Mouse (Mus musculus): ENCODE measurements around the gene Ccdc88b. TPM values are rescaled to one million over a fixed set of nuclear protein-coding genes. Genes with fewer than 3 reads are reported as not detected.

Ccdc88b gene
- polyA plus RNA-seq (2012; rRNA removed) (1.5 and 2.3 TPM in 2 replicates), polyA plus RNA-seq (2014; fragmentation: Nextera tagmentation; extraction: Ambion mirVana) (0.76 and 1.1 TPM in 2 replicates)

DNA sequence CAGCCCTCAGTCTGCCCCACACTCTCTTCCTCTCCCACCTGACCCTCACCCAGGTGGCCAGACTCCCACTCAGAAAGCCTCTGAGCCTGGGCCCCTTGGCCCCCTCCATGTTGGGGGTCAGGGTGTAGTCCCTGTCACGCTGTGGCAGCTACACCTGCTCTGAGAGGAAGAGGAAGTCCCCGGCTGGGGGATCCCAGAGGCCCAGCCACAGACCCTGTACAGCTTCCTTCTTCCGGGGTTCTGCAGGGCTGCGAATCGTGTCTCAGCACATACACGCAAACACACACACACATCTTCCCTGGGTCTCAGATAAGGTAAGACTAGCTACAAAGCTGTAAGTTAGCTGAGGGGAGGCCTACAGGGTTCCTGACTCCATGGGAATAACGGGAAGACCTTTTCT, at the start of gene Ccdc88b:
TSS of gene Ccdc88b (minus strand) at position 181 of the 400 bp plus-strand sequence.
- no peak for TF ChIP-seq EP300 (IDR thresholded peaks at IDR 0.05; ENCODE audit: low read depth)
- TF ChIP-seq CTCF (IDR thresholded peaks at IDR 0.05; ENCODE audit: low read depth): no peak
- WGBS (ENCODE audit: insufficient replicate concordance): 18% methylated on average over 7 of the region's 7 CpGs
- DNase-seq (ENCODE audit: low read depth in 3 of 3, low spot score in 3 of 3): no peak
- ATAC-seq (ENCODE audit: insufficient read depth): no peak
- Histone ChIP-seq H3K4me3 (ENCODE audit: insufficient read depth in 1 of 2, low read depth in 2 of 2, low read length in 2 of 2) (peak within 1 kb of the TSS in 1 of 2 experiments; percentile 32; a peak in 3 of 4 replicates), H3K27me3 (ENCODE audit: control insufficient read depth, insufficient read depth, low read length) (no peaks in the 10 kb centered on the region), H3K9ac (replicated peaks) (no peak within 1 kb of the TSS), H3K27ac (no peak within 1 kb of the TSS), H3K4me2 (ENCODE audit: low read depth) (peak within 1 kb of the TSS; percentile 36), H3K9me3 (ENCODE audit: control insufficient read depth, low read length) (no peaks in the 10 kb centered on the region), H3K4me1 (replicated peaks; ENCODE audit: control insufficient read depth in 2 of 2, insufficient read depth in 2 of 2, low read length in 1 of 2) (peaks cover 0 to 7% of the 10 kb centered on the region in 2 experiments; a peak in 1 of 4 replicates), H3K36me3 (replicated peaks; ENCODE audit: control insufficient read depth, insufficient read depth, low read depth) (no peaks in the 10 kb centered on the region)

DNA sequence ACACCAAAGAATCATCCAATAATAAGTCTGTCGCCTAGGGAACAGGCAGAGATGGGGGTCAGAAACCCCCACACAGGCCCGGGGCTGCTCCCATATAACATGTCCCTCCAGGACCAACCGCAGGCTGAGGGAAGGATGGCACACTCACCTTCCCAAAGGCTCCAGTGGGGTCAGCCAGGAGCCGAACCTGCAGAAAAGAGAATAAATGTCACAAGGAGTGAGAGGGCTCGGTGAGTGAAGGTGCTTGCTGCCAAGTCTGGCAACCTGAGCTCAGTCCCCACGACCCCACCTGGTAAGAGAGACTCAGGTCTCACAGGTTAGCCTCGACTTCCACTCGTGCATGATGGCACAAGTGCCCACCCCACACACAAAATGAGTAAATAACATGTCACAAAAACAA, 49.1 kb upstream of the Ccdc88b start:
- peaks cover 12% of the 10 kb centered on the region for H3K36me3 ChIP-seq (replicated peaks; ENCODE audit: control insufficient read depth, insufficient read depth, low read depth)
- H3K4me3 ChIP-seq (ENCODE audit: insufficient read depth in 1 of 2, low read depth in 2 of 2, low read length in 2 of 2): no peak overlapping the region
- WGBS (ENCODE audit: insufficient replicate concordance): 79% methylated on average over 8 of the region's 8 CpGs
- H3K27ac ChIP-seq: no peak overlapping the region
- H3K4me1 ChIP-seq (replicated peaks; ENCODE audit: control insufficient read depth in 2 of 2, insufficient read depth in 2 of 2, low read length in 1 of 2): peaks cover 2 to 7% of the 10 kb centered on the region in 2 experiments; a peak in 2 of 4 replicates
- H3K9ac ChIP-seq (replicated peaks): no peak overlapping the region
- no peak for TF ChIP-seq CTCF (IDR thresholded peaks at IDR 0.05; ENCODE audit: low read depth)
- no peak for TF ChIP-seq EP300 (IDR thresholded peaks at IDR 0.05; ENCODE audit: low read depth)
- H3K27me3 ChIP-seq (ENCODE audit: control insufficient read depth, insufficient read depth, low read length): no peaks in the 10 kb centered on the region
- no peak for DNase-seq (ENCODE audit: low read depth in 3 of 3, low spot score in 3 of 3)
- ATAC-seq (ENCODE audit: insufficient read depth): no peak
- H3K9me3 ChIP-seq (ENCODE audit: control insufficient read depth, low read length): no peaks in the 10 kb centered on the region
- H3K4me2 ChIP-seq (ENCODE audit: low read depth): no peak overlapping the region

DNA sequence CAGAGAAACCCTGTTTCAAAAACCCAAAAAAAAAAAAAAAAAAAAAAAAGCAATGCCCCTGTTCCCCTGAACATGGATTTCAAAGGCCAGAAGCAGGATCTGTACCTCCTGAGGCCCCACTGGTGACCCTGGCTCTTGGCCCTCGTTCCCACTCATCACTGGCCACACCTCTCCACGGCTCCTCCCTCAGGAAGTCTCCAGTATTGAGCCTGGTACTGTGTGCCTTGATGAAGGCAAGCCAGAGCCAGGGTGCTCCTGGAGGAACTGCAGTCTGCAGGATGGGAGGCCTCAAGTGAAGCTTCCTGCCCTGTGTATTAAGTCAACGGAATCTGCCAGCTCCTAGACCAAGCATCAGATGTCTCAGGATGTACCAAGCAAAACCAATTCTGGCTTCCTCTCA, 48.2 kb upstream of the Ccdc88b start:
- no peak overlapping the region for H3K27ac ChIP-seq
- 74% methylated on average over 3 of the region's 3 CpGs for WGBS (ENCODE audit: insufficient replicate concordance)
- no peak overlapping the region for H3K4me3 ChIP-seq (ENCODE audit: insufficient read depth in 1 of 2, low read depth in 2 of 2, low read length in 2 of 2)
- H3K9me3 ChIP-seq (ENCODE audit: control insufficient read depth, low read length): no peaks in the 10 kb centered on the region
- H3K36me3 ChIP-seq (replicated peaks; ENCODE audit: control insufficient read depth, insufficient read depth, low read depth): peaks cover 3% of the 10 kb centered on the region
- DNase-seq (ENCODE audit: low read depth in 3 of 3, low spot score in 3 of 3): no peak
- H3K4me1 ChIP-seq (replicated peaks; ENCODE audit: control insufficient read depth in 2 of 2, insufficient read depth in 2 of 2, low read length in 1 of 2): peaks cover 2 to 7% of the 10 kb centered on the region in 2 experiments; a peak in 2 of 4 replicates
- TF ChIP-seq EP300 (IDR thresholded peaks at IDR 0.05; ENCODE audit: low read depth) (no peak), CTCF (IDR thresholded peaks at IDR 0.05; ENCODE audit: low read depth) (no peak)
- H3K27me3 ChIP-seq (ENCODE audit: control insufficient read depth, insufficient read depth, low read length): no peaks in the 10 kb centered on the region
- H3K4me2 ChIP-seq (ENCODE audit: low read depth): no peak overlapping the region
- H3K9ac ChIP-seq (replicated peaks): no peak overlapping the region
- ATAC-seq (ENCODE audit: insufficient read depth): no peak

DNA sequence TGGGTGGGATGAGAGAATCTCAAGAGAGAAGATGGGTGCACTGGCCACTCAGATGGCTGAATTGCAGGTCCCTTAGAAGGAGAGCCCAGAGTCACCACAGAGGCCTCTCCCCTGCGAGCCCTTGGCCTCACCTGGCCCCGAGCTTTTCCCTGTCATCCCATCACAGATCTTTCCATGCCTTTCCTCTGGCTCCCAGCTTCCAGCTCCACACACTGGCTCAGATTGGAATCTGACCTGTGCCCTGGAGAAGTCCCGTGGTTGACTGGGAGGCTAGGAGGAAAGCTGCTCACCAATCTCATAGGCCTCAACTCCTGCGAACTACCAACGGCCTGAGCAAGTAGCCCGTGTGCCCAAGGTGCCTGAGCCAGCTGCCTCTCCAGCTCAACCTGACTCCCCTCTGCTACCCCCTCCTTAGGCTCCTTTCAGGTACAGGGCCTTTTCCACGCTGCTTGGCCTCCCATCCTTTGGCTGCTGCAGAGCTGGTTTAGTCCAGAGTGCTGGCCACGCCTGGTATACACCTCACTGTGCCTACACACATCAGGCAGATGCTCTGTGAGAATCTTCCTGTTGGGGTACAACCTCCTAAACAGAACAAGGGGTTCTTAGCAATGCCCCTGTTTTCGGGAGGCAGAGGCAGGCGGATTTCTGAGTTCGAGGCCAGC, 47.6 kb upstream of the Ccdc88b start:
- no peak overlapping the region for H3K4me2 ChIP-seq (ENCODE audit: low read depth)
- ATAC-seq (ENCODE audit: insufficient read depth): no peak
- peaks cover 3% of the 10 kb centered on the region; the same call in 1 of the 2 replicates for H3K36me3 ChIP-seq (replicated peaks; ENCODE audit: control insufficient read depth, insufficient read depth, low read depth)
- WGBS (ENCODE audit: insufficient replicate concordance): 74% methylated on average over 11 of the region's 11 CpGs
- no peak overlapping the region for H3K4me3 ChIP-seq (ENCODE audit: insufficient read depth in 1 of 2, low read depth in 2 of 2, low read length in 2 of 2)
- no peaks in the 10 kb centered on the region for H3K9me3 ChIP-seq (ENCODE audit: control insufficient read depth, low read length)
- peaks cover 0 to 7% of the 10 kb centered on the region in 2 experiments; a peak in 2 of 4 replicates for H3K4me1 ChIP-seq (replicated peaks; ENCODE audit: control insufficient read depth in 2 of 2, insufficient read depth in 2 of 2, low read length in 1 of 2)
- DNase-seq (ENCODE audit: low read depth in 3 of 3, low spot score in 3 of 3): no peak
- H3K27ac ChIP-seq: no peak overlapping the region
- no peaks in the 10 kb centered on the region for H3K27me3 ChIP-seq (ENCODE audit: control insufficient read depth, insufficient read depth, low read length)
- no peak overlapping the region for H3K9ac ChIP-seq (replicated peaks)
- TF ChIP-seq CTCF (IDR thresholded peaks at IDR 0.05; ENCODE audit: low read depth) (no peak), EP300 (IDR thresholded peaks at IDR 0.05; ENCODE audit: low read depth) (no peak)

DNA sequence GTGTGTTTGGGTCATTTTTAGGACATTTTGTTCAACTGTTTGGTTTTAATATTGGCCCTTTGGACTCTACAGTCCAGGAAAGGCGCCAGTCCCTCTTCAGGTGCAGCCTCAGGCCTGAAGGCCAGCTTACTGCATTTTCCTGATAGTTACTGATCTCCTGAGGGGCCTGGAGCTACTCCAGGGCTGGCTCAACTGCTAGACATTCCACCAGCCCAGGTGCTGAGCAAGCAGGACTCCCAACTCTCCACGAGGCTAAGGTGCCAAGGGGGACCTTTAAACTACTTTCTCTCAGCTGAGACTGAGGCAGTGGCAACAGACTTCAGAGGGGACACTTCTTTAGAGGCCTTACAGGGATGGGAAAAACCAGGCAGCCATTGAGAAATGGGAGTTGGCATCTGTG, 46.8 kb upstream of the Ccdc88b start:
- Histone ChIP-seq H3K27ac (no peak overlapping the region), H3K9ac (replicated peaks) (no peak overlapping the region), H3K36me3 (replicated peaks; ENCODE audit: control insufficient read depth, insufficient read depth, low read depth) (peaks cover 3% of the 10 kb centered on the region; the same call in 1 of the 2 replicates), H3K4me1 (replicated peaks; ENCODE audit: control insufficient read depth in 2 of 2, insufficient read depth in 2 of 2, low read length in 1 of 2) (peaks cover 0 to 7% of the 10 kb centered on the region in 2 experiments; a peak in 2 of 4 replicates), H3K4me3 (ENCODE audit: insufficient read depth in 1 of 2, low read depth in 2 of 2, low read length in 2 of 2) (no peak overlapping the region), H3K4me2 (ENCODE audit: low read depth) (no peak overlapping the region), H3K27me3 (ENCODE audit: control insufficient read depth, insufficient read depth, low read length) (no peaks in the 10 kb centered on the region), H3K9me3 (ENCODE audit: control insufficient read depth, low read length) (no peaks in the 10 kb centered on the region)
- DNase-seq (ENCODE audit: low read depth in 3 of 3, low spot score in 3 of 3) (no peak), ATAC-seq (ENCODE audit: insufficient read depth) (no peak)
- WGBS (ENCODE audit: insufficient replicate concordance): 60% methylated on average over 2 of the region's 2 CpGs
- no peak for TF ChIP-seq CTCF (IDR thresholded peaks at IDR 0.05; ENCODE audit: low read depth)
- no peak for TF ChIP-seq EP300 (IDR thresholded peaks at IDR 0.05; ENCODE audit: low read depth)
